Mouse (Mus musculus) layer of hippocampus, adult 11-12 months (tissue): Measurements from ENCODE around the gene Scyl2.
"Not testable (repeated sequence)": the region's sequence is repeated elsewhere in the genome, so short reads cannot be mapped to it uniquely, and the experiment has no call there.

Experiments used
- DNase-seq: peaks from one replicate; pipeline ENCODE4 v3.0.0; 2022; ENCODE audit warnings: low spot score

Gene Scyl2

DNA sequence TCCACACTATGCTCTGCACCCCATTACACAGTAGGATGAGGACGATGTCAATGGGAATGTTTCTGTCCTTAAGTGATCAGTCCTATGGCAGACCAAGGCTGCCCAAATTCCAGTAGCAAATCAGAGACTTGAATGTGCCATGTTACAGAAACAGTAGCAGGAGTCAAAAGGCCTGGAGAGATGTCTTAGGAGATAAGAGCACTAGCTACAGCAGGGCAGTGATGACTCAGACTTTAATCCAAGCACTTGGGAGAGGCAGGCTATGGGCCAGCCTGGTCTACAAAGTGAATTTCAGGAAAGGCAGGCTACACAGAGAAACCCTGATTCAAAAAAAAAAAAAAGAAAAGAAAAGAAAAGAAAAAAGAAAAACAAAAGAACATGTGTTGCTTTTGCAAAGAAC is 6.6 kb downstream of the Scyl2 start:
- no peak for DNase-seq

DNA sequence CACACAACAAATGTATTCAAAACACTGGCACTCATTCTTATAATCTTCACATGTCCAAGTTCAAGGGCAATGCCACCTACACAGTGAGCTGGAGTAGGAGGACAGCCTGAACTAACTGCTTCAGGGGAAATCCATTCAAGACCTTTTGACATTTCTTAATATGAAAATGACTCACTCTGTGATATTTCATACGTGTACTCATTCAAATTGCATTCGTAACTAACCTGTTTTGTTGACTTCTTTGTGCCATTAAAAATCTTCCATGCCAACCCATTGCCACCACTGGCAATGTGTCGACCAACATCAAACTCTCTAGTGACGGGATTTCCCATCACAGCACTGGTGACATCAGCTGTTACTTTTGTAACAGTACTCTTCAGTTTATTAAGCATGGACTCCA is 8.0 kb downstream of the Scyl2 start:
- no peak for DNase-seq

DNA sequence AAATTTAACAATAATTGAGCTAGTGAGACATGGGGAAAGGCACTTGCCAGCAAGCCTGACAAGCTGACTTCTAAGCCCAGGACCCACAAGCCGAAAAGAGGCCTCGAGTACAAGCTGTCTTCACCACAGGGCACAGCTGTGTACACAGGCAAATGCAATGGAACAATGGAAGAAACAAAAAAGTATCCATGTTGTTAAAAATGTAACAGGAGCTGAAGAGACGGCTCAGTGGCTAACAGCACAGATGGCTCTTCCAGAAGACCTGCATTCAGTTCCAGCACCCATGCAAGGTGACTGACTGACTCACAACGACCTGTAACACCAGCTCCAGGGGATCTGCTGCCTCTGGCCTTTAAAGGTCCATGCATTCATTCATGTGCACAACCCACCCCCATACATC is 9.5 kb downstream of the Scyl2 start:
- DNase-seq: no peak

DNA sequence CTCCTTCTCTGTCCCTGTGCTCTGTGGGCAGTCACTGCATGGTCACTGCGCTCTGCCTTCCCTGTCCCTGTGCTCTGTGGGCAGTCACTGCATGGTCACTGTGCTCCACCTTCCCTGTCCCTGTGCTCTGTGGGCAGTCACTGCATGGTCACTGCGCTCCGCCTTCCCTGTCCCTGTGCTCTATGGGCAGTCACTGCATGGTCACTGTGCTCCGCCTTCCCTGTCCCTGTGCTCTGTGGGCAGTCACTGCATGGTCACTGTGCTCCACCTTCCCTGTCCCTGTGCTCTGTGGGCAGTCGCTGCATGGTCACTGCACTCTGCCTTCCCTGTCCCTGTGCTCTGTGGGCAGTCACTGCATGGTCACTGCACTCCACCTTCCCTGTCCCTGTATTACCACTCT is 15.7 kb downstream of the Scyl2 start:
- DNase-seq: not testable (repeated sequence)

DNA sequence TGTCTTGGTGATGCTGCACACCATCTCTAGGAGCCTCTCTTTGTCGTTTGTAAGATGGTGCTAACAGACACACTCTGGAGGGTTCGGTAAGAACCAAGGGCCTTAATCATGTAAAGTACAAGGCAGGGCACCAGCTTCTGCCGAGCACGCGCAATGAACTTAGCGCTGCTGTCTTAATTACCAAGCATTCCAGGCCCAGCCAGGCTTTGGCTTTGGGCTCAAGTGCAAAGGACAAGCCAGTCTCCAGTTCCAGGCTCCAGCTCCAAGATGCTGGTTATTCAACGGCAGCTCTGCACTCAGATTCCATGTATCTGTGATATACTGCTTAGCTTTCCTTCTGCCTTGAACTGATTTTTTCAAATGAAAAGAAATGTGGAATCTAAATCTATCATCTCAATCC is 18.5 kb downstream of the Scyl2 start:
- no peak for DNase-seq

DNA sequence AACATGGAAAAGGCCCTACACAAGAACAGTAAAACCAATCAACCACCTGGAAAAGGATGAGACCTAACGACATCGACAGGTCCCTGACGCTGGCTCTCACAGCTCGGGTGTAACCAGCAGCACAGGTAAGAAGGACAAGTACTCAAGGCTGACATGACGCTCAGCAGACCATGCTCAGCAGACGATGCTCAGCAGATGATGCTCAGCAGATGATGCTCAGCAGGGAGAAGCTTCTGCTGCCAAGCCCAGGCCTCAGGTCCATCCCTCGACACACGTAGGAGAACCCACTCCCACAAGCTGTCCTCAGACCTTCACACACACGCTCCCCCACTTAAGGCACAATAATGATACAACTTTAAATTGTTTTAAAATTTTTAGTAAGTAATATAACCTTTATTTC is 20.4 kb downstream of the Scyl2 start:
- no peak for DNase-seq

DNA sequence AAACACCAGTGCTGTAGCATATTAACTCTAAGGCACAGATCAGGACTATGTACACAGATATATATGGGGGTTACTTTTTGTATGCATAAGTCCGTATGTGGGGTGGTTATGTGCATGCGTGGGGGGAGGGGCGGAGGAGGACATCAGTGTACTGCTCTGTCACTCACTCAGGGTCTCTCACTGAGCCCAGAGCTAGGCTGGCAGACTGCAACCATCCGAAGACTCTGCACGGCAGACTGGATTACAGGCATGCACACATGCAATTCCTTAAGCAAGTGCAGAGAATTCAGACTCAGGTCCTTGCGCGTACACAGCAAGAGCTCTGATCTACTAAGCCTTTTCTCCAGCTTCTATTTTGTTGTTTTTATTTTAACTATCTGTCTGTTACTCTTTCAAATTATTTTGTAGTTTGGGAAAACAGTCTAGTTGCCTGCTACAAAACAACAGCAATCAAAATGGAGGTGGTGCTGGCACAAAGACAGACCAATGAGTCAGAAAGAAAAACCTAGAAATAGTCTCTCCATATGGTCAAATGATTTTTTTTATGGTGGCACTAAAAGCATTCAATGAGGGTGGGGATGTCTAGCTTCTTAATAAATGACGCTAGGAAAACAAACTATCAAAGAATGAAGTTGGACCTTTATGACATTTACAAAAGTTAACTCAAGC is 21.0 kb downstream of the Scyl2 start:
- no peak for DNase-seq

DNA sequence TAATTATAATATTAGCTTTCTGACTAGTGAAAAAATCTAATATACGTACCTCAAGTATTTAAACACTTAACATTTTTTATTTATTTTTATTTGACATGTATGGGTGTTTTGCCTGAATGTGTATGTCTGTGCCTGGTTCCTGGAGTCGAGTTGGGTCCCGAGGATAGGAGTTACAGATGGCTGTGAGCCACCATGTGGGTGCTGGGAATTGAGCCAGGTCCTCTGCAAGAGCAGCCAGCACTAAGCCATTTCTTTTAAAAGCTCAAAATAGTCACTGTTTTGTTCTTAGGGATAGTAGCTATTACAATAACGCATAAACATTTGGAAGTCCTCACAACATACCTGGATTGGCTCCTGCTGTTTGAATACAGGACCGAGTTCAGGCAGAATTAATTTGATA is 29.7 kb downstream of the Scyl2 start:
- peak; percentile 59 for DNase-seq

DNA sequence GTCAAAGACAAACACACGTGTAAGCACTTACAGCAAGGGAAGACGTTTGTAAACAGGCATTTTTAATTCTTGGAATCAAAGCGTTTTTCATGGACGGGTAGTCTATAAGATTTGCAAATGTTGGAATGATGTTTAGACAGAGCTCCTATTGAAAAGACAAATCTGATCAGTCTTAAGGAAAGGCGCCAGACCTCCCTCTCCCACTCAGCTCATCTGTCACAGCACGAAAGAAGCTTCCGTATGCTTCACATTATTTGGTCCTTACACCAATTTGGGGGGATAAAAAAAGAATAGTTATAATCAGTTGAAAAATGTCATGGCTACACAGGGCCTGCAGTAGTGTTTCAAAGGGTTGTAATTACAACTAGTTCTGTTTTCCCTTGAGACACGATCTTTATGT is 33.2 kb downstream of the Scyl2 start:
- peak; percentile 18 for DNase-seq

DNA sequence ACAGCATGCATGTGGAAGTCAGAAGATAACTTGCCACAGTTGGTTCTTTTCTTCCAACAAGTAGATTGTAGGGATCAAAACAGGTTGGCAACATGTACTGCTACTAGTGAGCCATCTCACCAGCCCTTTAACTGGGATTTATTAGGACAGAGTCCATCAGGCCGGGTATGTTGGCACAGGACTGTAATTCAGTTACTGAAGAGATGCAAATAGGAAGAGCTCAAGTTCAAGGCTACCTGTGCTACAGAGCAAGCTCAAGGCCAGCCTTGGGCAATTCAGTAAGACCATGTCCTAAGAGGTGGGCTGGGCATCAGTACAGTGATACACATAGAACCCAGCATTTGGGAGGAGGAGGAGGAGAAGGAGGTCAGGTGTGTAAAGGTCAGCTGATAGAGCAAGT is 34.4 kb downstream of the Scyl2 start:
- no peak for DNase-seq

DNA sequence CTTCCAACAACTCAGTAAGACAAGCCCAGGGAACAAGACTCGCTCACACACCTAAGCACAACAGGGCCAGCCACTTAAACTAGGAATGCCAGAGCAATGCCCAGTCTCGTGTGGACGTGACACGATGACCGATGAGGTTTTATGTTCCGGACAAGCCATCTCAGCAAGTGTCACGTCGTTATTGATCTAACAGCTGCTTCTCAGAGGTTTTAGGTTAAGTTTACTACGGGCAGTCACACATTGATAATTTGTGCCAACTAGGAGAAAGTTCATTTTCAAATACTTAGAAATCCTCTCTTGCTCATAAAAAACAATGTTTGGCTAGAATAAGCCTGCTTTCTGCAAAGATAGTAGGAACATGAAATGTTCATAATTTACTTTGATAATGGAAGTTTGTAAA is 39.2 kb downstream of the Scyl2 start:
- DNase-seq: no peak

DNA sequence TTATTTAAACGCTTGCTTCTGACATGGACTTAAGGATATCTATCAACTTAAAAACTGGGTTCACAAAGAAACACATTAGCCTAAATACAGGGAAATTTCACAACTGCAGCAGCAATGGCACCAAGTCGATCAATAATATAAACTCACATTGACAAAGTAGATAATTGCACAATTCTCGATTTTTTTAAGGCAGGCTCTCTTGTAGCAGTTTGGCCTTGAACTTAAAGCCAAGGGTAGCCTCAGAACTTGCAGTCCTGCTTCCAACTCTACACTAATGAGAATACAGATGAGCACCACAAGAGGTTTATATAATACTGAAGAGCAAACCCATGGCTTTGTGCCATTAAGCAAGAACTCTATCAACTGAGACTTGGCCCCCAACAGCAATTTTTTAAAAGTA is 49.1 kb downstream of the Scyl2 start:
- DNase-seq: no peak

DNA sequence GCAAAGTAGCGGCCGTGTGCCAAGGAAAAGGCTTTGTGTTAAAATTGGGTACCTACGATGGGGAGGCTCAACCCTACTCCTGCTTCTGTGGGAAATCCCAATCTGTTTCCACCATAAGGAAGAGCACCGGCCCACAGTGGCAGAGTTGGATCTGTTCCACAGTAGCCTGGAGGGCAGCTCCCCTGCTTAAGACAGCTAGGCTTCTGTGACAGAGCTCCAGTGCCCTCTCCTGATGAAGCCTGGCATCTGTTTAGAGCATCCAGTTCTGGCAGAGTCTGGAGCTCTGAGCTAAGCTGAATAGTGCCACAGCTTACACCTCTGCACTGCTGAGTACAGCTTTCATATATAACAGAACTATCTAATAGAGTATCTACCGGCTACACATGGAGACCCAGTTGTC is 51.1 kb downstream of the Scyl2 start:
- DNase-seq: no peak

DNA sequence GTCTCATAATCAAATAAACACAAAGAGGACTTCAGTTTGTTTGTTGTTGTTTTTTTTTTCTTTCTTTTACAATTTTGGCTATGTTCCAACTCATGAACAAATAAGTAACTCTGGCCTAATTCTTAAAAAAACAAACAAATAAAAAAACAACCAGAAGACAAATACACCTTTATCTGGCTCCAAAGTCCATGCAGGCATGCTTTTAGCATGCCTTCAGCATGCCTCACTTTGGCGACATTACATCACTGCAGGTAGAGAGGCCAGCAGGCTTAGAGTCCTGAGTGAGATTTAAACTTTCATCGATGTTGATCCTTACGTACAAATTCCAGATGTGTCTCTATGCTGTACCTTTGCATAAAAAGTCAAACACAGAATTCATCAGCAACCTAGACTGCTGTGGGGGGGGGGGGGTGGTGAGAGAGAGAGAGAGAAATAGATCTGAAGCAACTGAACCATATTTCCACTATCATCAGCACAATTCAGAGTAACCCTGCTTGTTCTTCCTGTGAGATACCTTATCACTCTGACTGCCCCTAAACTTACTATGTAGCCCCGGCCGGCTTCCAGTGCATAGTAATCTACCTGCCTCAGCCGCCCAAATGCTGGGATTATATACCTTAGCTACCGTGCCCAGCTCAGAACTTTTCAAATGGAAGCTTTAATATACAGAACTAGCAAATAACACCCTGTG is 52.2 kb downstream of the Scyl2 start:
- no peak for DNase-seq

DNA sequence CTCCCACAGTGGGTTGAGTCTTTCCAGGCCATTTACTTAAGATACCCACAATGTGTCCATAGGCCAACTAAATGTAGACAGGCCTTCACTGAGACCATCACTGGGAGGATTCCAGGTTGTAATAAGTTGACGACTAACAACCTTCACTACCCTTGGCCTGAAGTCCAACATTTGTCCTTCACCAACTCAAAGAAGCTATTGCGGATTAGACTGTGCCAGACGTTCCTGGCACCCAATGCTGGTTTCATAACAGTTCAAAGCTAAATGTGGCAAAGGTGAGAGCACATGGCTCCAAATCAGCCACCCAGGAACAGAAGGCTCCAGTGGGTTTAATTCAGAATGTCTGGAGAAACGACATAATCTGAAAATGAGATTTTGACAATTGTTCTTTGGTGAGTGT is 53.0 kb downstream of the Scyl2 start:
- no peak for DNase-seq

DNA sequence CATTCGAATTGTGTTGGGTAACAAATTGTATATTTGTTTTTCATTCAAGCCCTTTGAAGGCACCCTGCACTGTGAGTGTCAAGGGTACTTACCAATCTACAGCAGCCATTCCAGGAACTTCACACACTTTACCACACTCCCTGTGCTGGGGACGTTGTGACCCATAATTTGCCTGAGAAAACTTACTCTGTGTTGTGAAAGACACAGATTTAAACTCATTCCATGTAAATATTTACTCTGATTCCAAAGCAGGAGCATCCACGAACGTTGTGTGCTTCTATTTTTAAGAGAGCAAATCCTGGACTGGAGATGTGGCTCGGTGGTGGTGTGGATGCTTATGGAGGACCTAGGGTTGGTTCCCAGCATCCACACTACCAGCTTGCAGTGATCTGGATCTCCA is 54.3 kb downstream of the Scyl2 start:
- DNase-seq: no peak

DNA sequence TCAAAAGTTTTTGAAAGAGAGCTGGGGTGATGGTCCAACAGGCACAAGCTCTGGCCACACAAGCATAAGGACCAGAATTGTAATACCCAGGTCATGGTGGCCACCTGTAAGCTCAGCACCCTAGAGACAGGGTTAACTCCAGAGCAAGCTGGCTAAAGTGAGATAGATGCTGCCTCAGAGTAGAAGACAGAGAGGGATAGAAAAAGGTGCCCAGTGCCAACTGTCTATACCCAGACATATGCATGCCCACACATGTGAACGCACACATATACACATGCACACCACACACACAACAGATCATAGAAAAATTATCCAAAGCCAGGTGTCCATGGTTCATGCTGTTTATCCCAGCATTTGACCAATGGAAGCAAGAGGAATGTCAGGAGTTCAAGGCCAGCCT is 55.5 kb downstream of the Scyl2 start:
- DNase-seq: no peak

DNA sequence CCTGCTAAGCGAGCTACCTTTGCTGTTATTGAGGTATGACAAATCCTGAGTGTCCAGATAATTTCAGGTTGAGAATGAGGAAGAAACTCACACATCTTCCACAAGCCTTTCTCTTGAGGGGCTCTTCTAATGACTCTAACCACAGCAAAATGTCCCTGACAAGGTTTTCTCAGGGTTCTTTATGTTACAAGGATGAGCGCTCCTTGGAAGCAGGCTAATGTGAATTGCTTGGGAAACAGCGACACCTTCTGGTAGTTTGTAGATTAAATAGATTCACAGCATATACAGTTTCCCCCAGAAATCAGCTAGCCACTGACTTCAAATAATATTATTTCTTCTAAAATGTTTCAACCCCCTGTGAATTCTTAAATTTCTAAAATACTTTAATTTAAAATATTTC is 56.0 kb downstream of the Scyl2 start:
- peak; percentile 63 for DNase-seq

DNA sequence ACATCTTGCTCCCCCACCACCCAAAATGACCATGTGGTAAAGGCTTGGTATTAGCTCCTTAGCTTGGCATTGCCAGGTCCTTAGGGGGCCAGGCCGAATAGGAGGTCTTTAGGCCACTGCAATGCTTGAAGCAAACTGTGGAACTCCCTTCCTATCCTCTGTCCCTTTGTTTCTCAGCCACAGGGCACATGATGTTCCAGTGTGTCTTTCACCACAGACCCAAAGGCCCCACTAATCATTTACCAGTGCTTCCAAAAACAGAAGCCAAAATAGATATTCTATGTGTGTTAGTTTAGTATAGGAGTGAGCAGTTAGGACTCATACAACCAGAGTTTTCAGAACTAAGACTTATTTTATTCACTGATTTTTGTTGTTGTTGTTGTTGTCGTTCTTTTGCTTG is 59.4 kb downstream of the Scyl2 start:
- DNase-seq: no peak

DNA sequence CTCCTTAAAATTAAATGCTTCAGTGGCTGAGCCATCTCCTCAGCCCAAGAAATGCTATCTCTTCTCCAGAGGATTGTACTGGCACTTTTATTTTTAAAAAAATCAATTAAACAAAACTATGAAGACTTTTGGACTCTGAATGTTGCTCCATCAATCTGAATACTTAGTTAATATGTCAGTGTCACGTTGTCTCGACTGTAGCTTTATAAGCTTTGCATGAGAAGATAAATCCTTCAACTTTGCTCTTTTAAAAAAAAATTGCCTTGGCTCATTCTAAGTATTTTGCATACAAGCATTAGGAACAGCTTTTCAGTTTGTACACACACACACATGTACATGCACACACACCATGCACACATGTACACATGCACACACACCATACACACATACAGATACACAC is 61.9 kb downstream of the Scyl2 start:
- no peak for DNase-seq

DNA sequence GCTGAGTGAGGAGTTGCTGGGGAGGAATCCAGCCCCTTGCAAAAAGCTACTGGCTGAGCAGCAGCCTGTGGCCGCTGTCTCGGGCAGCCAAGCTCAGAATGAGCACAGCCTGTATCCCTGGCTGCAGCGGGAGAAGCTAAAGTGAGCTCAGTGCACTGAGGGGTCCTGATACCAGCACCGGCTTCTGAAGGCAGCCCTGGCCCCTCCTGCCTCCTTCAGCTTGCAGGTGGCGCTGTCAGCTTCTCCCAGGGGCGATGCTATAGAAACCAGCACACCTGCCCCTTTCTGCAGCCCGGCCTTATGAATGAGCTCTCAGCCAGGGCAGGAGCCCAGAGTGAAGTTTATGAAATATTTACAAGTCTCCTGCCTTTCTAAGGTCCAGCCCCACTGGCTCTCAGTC is 65.0 kb downstream of the Scyl2 start, which contains the start of gene Slc17a8:
Gene Slc17a8 (minus strand): TSS at position 125 of the 400 bp plus-strand sequence.
- DNase-seq: no peak

DNA sequence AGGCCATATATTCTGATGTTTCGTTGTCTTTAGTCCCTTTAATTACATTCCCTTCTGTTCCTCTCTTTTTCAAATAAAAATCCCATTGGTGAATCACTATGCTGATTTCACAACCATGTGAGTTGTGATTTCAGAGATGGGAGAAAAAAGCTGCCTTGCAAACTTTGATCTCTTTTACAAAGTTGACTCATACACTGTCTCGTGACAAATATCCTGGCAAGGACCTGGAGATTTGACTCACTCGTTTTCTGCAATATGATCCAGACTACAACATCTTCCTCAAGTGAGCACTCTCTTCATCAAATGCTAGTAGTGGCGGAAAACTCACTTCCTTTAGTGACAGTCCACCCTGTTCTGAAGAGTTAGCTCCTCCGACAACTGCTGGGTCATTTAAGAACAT is 86.8 kb downstream of the Scyl2 start:
- DNase-seq: no peak

DNA sequence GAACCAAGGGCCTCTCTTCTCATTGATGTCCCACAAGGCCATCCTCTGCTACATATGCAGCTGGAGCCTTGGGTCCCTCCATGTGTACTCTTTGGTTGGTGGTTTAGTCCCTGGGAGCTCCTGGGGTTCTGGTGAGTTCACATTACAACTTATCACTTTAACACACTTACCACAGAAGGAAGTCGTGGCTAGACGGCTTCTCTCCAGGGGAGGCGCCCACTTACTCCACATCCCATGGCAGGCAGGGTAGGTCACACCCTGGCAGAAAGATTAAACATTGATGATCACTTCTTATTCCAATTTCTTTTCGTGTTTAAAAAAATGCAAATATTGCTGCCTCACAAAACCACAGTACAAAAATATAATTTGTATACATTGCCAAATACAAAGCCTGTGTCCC is 88.8 kb downstream of the Scyl2 start:
- DNase-seq: no peak

DNA sequence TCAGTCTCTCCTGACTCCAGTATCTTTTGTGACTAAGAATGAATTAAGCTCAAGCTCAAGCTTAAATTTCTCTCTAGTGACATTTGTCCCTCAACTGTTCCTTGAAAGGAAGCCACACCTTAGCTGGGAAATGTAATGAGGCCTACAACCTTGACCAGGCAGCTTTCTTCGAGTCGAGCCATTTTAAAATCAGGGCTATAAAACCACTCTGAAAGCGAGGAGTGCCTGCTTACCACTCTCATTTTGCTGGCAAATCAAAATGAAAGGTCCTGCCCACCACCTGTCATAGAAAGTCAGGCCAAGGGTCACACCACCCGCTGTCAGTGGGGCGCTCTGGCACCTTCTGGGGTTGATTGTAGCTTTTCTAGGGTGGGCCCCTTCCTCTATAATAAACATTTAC is 90.2 kb downstream of the Scyl2 start:
- DNase-seq: no peak
